Mouse (Mus musculus): ENCODE measurements around the gene Crhr1.
A peak's percentile ranks its signal among the peaks of the same experiment; 100 is the strongest.

The Crhr1 gene

DNA sequence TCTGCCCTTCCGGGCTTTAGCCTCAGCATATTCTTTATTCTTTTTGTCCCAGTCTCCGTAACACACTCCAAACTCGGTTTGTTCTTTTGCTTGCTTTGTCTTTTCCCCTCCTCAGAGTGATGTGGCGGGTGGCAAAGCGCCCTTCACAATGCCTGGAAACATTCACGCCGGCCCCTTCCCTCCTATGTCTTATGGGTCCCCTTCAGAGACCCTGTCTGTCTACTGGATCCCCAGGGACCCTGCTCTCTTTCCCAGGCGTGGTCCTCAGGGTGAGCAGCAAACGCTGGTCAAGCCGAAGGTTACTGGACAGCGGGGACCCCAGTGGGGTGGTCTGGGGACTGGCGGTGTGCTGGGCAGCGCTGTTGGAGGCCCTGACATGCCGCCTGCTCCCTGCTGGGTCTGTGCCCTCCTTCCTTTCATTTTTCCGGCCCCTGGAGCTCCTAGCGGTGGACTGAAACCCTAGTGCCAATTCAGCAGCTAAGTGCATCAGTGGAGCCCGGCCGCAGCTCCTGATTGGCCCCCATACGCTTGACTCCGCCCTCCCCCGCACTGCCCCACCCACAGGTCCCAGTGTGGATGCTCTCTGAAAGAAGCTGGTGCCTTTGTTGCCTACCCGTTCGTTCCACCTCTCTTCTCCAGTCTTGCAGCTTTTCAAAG is 25.1 kb downstream of the Crhr1 start:
- Histone ChIP-seq H3K27me3 (ENCODE audit: control insufficient read depth, insufficient read depth, low read length, poor library complexity, severe bottlenecking) (no peaks in the 10 kb centered on the region), H3K36me3 (ENCODE audit: control insufficient read depth, insufficient read depth, low read length, poor library complexity, severe bottlenecking) (no peaks in the 10 kb centered on the region)
- peak; percentile 17 for DNase-seq (ENCODE audit: low read depth, low spot score)

DNA sequence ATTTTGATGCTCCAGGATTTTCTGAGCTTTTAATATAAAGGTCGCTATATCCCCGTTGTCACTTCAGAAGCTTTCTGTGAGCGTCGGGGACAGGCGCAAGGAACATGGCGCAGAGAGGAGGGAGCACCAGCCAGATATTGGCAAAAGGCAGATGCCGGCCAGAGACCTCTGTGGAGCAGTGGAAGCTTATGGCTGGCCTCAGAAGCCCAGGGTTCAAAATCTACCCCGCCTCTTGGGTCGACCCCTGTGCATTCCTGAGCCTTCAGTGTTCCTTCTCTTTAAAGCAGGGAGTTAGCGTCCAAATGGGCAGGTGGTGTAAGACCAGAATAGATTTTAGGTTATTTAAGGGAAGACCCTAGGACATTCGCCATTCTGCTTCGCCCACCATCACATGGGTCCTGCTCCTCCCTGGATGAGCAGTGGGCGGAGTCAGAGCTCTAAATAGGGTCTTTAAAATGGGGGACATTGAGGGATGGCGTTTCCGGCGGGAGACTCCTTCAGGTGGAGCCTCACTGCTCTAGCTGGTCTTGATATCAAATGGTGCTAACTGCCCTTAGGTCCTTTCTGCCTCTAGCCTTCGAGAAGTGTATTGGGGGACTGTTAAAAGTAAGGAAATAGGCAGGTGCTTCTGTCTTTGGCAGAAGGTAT is 25.7 kb downstream of the Crhr1 start:
- no peaks in the 10 kb centered on the region for H3K36me3 ChIP-seq (ENCODE audit: control insufficient read depth, insufficient read depth, low read length, poor library complexity, severe bottlenecking)
- no peak for DNase-seq (ENCODE audit: low read depth, low spot score)
- no peaks in the 10 kb centered on the region for H3K27me3 ChIP-seq (ENCODE audit: control insufficient read depth, insufficient read depth, low read length, poor library complexity, severe bottlenecking)

DNA sequence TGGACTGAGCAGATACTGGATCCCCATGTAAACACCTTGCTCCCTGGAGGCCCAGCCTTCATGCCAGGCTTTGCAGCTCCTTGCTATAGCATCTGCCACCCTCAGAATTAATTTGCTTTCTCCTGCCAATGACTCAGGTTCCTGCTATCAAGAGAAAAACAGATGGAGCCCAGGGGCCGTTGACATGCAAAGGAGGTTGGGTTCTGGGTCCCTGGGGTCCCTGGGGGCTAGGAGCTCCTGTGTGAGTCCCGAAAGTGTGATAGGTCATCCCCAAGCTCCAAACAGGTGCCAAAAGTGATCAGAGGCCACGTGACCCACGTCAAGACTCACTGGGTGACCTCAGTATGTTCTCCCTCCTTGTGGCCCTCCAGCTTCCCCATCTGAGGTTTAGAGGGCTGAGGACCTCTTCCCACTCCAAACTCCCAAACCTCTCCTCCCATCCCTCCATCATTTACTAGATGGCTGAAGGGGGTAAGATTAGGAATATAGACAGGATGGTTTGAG is 27.2 kb downstream of the Crhr1 start:
- H3K27me3 ChIP-seq (ENCODE audit: control insufficient read depth, insufficient read depth, low read length, poor library complexity, severe bottlenecking), result no peaks in the 10 kb centered on the region

DNA sequence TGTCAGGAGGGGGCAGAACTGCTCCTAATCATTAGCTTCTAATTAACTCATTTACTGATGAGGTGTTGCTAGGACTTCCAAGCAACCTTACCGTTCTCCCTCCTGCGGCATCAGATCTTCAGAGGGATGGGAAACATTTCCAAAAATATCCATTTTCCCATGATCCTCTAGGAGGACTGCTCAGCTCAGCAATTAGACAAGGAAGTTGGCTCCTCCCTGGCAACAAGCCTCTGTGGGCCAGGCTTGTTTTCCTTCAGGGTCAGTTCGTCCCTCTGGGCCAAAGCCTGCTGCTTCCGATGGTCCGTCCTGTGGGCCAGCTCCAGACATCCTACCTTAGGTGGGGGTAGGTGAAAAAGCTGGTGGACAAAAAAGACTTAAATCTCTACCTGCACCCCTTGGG is 28.5 kb downstream of the Crhr1 start:
- Histone ChIP-seq H3K36me3 (ENCODE audit: control insufficient read depth, insufficient read depth, low read length, poor library complexity, severe bottlenecking) (no peaks in the 10 kb centered on the region), H3K27me3 (ENCODE audit: control insufficient read depth, insufficient read depth, low read length, poor library complexity, severe bottlenecking) (no peaks in the 10 kb centered on the region)
- no peak for DNase-seq (ENCODE audit: low read depth, low spot score)

More for the DNA sequence above, 27.2 kb downstream of the Crhr1 start:
- DNase-seq (ENCODE audit: low read depth, low spot score), result no peak
- no peaks in the 10 kb centered on the region for H3K36me3 ChIP-seq (ENCODE audit: control insufficient read depth, insufficient read depth, low read length, poor library complexity, severe bottlenecking)

DNA sequence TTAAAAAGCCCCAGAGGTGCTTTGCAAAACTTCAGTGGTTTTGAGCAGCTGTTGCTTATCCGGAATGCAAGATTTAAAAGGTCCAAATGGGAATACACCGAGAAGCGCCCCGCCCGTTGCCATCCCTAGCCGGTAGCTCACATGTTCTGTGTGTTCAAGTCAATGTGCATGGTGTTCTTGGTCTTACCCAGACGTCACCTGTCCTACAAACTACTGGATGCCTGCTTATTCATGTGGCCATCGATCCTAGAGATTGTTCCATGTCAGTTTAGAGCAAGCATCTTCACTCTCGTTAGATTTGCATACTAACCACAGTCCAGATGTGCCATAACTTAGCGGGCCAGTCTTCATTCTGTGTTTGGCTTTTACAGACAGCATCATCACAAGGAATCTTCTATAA is 31.6 kb downstream of the Crhr1 start:
- DNase-seq (ENCODE audit: low read depth, low spot score), result no peak
- H3K27me3 ChIP-seq (ENCODE audit: control insufficient read depth, insufficient read depth, low read length, poor library complexity, severe bottlenecking), result no peaks in the 10 kb centered on the region

DNA sequence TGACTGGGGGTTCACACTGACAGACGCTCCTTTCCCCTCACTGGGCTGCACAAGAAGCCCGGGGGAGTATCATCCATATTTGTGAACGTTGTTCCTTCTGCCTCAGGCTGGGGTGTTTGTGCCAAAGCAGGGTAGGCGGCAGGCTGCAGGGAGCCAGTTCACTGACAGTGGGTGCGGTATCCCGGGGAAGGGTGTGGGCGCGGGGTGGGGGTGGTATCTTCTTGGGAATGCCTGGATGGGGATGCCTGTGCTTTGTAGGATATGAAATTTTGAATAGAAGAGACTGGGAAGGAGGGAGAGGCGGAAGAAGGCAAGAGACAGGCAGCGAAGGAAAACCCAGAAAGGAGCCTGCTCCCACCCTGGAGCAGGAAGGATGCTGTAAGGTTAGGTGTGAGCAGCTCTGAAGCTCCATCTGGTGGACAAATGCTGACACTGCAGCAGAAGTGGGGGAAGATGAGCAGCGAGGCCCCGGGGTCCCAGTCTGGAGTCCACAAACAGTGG is 38.7 kb downstream of the Crhr1 start:
- Histone ChIP-seq H3K36me3 (ENCODE audit: control insufficient read depth, insufficient read depth, low read length, poor library complexity, severe bottlenecking) (no peaks in the 10 kb centered on the region), H3K27me3 (ENCODE audit: control insufficient read depth, insufficient read depth, low read length, poor library complexity, severe bottlenecking) (no peaks in the 10 kb centered on the region)
- DNase-seq (ENCODE audit: low read depth, low spot score), result peak; percentile 77

More for the DNA sequence above, 31.6 kb downstream of the Crhr1 start:
- no peaks in the 10 kb centered on the region for H3K36me3 ChIP-seq (ENCODE audit: control insufficient read depth, insufficient read depth, low read length, poor library complexity, severe bottlenecking)

DNA sequence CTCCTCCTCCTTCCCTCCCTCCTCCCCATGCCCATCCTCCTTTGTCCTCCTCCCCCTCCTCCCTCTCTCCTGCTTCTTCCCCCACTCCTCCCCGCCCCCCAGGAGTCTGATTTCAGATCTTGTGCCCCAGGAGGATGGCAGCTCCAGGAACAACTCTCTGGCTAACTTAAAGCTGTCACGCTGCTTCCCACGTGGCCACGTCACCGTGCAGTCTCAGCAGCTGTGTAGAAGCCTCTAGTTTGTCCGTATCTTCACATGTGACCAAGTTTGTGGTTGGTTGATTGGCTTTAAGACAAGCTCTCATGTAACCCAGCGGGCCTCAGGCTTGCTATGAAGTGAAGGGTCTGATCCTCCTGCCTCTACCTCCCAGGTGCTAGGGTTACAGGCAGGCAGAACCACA is 46.2 kb downstream of the Crhr1 start:
- no peaks in the 10 kb centered on the region for H3K36me3 ChIP-seq (ENCODE audit: control insufficient read depth, insufficient read depth, low read length, poor library complexity, severe bottlenecking)
- no peaks in the 10 kb centered on the region for H3K27me3 ChIP-seq (ENCODE audit: control insufficient read depth, insufficient read depth, low read length, poor library complexity, severe bottlenecking)
- DNase-seq (ENCODE audit: low read depth, low spot score), result no peak

DNA sequence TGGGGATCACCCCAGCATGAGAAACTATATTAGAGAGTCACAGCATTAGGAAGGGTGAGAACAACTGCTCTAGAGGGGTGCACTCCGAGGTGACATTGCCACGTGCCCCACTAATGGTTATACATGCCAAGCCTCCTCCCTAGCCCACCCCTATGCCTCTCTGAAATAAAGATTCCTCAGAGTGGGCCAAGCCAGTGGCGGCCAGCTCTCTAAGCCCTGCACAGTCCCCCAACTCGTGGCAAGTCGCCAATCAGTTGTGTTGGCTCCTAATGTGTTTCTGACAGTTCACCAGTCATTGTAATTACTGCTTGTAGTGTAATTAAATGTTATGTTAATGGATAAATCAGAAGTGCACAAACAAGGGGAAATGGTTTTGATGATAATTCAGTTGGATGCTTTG is 47.1 kb downstream of the Crhr1 start:
- no peak for DNase-seq (ENCODE audit: low read depth, low spot score)
- no peaks in the 10 kb centered on the region for H3K27me3 ChIP-seq (ENCODE audit: control insufficient read depth, insufficient read depth, low read length, poor library complexity, severe bottlenecking)
- no peaks in the 10 kb centered on the region for H3K36me3 ChIP-seq (ENCODE audit: control insufficient read depth, insufficient read depth, low read length, poor library complexity, severe bottlenecking)

DNA sequence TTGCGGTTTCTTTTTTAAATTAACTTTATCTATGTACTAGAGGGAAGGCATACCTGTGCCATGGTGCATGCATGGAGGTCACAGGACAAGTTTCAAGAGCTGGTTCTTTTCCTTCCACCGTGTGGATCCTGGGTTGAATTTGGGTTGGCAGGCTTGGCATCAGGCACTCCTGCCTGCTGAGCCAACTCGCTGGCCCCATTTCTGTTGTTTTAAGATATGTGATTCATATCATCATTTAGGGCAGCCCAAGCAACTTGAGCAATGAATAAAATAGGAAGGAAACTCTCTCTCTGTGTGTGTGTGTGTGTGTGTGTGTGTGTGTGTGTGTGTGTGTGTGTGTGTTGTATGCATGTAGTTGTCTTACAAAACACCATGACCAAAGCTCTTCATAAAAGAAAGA is 49.5 kb downstream of the Crhr1 start:
- no peaks in the 10 kb centered on the region for H3K36me3 ChIP-seq (ENCODE audit: control insufficient read depth, insufficient read depth, low read length, poor library complexity, severe bottlenecking)

DNA sequence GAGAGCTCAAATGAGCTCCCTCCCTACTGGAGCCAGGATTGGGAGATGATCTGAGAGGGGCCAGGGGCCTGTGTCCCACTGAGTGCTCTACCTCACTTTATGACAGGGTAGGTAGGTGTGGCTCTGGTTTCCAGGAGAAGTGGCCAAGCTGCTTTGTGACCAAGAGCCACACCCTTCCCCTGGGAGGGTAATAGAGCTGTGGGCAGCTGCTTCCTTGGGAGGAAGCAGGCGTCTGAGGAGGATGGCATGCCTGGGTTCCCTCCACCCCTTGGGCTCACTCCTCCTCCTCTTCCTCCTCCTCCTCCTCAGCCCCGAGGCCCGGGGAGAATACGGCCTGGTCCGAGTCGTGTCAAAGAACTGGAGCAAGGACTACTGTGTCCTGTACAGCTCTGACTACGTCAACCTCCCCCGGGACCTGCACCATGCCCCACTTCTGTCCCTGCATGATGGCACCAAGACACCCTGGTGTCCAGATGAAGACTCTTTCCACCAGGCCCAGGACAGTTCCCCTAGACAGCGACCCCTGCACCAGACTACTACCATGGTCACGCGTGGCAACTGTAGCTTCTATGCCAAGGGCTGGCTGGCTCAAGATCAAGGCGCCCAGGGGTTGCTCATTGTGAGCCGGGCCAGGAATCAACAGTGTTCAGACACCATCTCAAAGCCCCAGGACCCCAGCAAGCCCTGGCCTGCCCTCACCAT is 53.6 kb downstream of the Crhr1 start, which contains the start of gene Sppl2c:
Gene Sppl2c (plus strand): TSS at position 193 of the 702 bp plus-strand sequence.
- no peaks in the 10 kb centered on the region for H3K36me3 ChIP-seq (ENCODE audit: control insufficient read depth, insufficient read depth, low read length, poor library complexity, severe bottlenecking)
- no peaks in the 10 kb centered on the region for H3K27me3 ChIP-seq (ENCODE audit: control insufficient read depth, insufficient read depth, low read length, poor library complexity, severe bottlenecking)
- DNase-seq (ENCODE audit: low read depth, low spot score), result no peak

More for the DNA sequence above, 49.5 kb downstream of the Crhr1 start:
- H3K27me3 ChIP-seq (ENCODE audit: control insufficient read depth, insufficient read depth, low read length, poor library complexity, severe bottlenecking), result no peaks in the 10 kb centered on the region
- DNase-seq (ENCODE audit: low read depth, low spot score), result no peak

DNA sequence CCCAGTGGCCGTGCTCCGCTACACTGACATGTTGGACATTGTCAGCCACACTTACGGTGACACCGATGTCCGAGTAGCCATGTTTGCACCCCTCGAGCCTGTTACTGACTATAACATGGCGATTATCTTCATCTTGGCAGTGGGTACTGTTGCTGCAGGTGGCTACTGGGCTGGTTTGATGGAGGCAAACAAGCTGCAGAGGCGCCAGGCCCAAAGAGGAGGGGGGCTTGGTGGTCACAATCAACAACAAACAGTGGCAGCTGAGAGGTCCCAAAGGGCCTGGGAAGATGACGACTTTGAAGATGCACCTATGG is 54.1 kb downstream of the Crhr1 start:
- DNase-seq (ENCODE audit: low read depth, low spot score), result no peak
- no peaks in the 10 kb centered on the region for H3K27me3 ChIP-seq (ENCODE audit: control insufficient read depth, insufficient read depth, low read length, poor library complexity, severe bottlenecking)
- H3K36me3 ChIP-seq (ENCODE audit: control insufficient read depth, insufficient read depth, low read length, poor library complexity, severe bottlenecking), result no peaks in the 10 kb centered on the region

DNA sequence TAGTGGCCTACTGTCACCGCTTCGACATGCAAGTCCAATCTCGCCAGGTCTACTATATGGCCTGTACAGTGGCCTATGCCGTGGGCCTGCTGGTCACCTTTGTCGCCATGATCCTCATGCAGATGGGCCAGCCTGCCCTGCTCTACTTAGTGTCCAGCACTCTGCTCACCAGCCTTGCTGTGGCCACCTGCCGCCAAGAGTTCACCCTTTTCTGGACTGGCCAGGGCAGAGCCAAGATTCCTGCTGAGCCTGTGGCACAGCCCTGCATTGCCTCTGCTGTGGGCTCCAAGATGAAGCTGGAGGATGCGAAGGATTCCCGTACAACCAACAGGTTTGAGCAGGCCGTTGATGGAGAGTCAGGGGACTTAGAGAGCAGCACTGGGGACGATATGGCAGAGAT is 55.1 kb downstream of the Crhr1 start:
- no peaks in the 10 kb centered on the region for H3K36me3 ChIP-seq (ENCODE audit: control insufficient read depth, insufficient read depth, low read length, poor library complexity, severe bottlenecking)
- no peaks in the 10 kb centered on the region for H3K27me3 ChIP-seq (ENCODE audit: control insufficient read depth, insufficient read depth, low read length, poor library complexity, severe bottlenecking)
- no peak for DNase-seq (ENCODE audit: low read depth, low spot score)

DNA sequence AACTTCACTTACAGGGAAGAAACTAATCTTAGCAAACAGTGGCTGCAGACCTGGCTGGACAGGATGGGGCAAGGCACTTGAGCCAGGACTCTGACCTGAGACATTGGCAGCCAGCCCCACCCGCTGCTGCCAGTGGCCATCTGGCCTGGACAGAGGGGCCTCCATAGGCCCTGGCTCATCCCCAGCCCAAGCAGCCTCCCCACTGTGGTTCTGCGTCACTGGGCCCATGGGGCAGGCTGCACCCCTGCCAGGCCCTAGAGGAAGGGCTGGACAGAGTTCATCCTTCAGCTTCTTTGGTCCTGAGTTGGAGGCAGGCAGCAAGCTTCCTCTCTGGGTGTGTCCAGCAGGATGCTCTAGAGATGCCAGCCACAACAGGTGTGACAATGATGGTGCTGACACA is 57.4 kb downstream of the Crhr1 start:
- Histone ChIP-seq H3K36me3 (ENCODE audit: control insufficient read depth, insufficient read depth, low read length, poor library complexity, severe bottlenecking) (no peaks in the 10 kb centered on the region), H3K27me3 (ENCODE audit: control insufficient read depth, insufficient read depth, low read length, poor library complexity, severe bottlenecking) (no peaks in the 10 kb centered on the region)
- no peak for DNase-seq (ENCODE audit: low read depth, low spot score)

DNA sequence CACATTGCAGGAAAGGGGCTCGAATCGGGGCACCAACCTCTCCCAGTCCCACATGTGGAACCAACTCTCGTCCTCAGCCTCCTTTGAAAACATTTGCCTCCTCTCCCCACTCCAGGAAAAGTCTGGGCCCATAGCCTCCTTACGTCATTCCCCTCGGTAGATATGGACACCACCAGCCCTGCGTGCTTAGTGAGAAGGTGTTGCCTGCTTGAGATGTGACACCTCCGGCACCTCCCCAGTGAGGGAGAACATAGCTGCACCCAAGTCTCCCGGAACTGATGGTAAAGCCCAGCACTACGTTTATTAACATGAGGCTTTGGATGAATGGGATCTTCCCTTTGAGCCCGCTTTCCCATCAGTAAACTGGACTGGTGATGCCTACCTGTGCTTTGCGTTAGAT is 62.7 kb downstream of the Crhr1 start:
- no peaks in the 10 kb centered on the region for H3K27me3 ChIP-seq (ENCODE audit: control insufficient read depth, insufficient read depth, low read length, poor library complexity, severe bottlenecking)
- DNase-seq (ENCODE audit: low read depth, low spot score), result no peak
- H3K36me3 ChIP-seq (ENCODE audit: control insufficient read depth, insufficient read depth, low read length, poor library complexity, severe bottlenecking), result no peaks in the 10 kb centered on the region

DNA sequence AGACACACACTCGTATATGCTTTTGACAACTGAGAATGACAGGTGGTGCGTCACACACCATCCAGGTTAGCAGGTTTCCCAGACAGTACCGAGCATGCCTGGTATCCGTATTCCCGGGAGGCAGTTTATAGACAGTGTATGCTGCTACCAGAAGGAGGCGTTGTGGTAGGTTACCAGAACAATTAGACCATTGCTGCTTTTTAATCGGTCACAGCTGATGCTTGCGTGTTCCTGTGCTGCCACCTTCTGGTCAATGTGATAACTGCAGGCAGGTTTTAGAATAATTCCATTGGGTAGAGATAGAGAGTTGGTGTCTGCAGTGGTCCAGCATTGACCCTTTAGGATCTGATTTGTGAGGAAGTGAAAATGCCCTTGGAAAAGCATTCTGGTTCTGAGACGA is 63.1 kb downstream of the Crhr1 start:
- Histone ChIP-seq H3K27me3 (ENCODE audit: control insufficient read depth, insufficient read depth, low read length, poor library complexity, severe bottlenecking) (no peaks in the 10 kb centered on the region), H3K36me3 (ENCODE audit: control insufficient read depth, insufficient read depth, low read length, poor library complexity, severe bottlenecking) (no peaks in the 10 kb centered on the region)
- DNase-seq (ENCODE audit: low read depth, low spot score), result peak; percentile 87
